Mouse (Mus musculus) heart, postnatal 0 days (tissue): ENCODE measurements around the gene Socs3.

Source experiments
- CTCF ChIP-seq: IDR thresholded peaks from 2 replicates; pipeline ENCODE4 v1.5.1; 2016; ENCODE audit warnings: antibody characterized with exemption, control low read depth, low read depth
- EP300 ChIP-seq: IDR thresholded peaks from 2 replicates; pipeline ENCODE4 v1.6.1; 2016; ENCODE audit warnings: antibody characterized with exemption, low read depth

- no peak for TF ChIP-seq CTCF
- peak; percentile 65; the same call in 1 of the 2 replicates for TF ChIP-seq EP300
These were observed 525 bp downstream of the Socs3 start for GRCm38 (mm10) chr11:117969100-117969944.
